Comparison of ENCODE assay signal across 14 mouse cellular contexts in the genomic region with DNA sequence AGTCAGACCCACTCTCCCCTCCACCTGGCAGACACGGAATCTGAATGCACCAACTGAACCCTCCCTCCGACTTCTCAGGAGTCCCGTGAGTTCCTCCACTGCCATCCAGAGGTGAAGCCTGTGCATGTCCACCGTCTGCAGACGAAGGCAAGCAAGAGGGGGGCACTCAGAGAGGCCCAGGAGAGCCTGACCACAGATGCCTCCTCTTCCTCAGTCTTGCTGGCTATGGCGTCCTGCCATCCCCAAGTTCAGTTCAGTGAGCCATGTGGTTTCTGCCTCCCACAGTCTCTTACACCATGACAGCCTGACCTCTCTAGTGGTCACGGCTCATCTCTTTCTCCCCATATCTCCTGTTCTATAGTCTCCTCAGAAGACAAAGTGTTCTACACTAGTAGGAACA. TPM values are rescaled to one million over a fixed set of nuclear protein-coding genes. Genes with fewer than 3 reads are reported as not detected.
DNase-seq lines count a peak whose midpoint lies in the region; ATAC-seq and TF ChIP-seq lines count a peak whose summit lies in the region.
"Had no signal": no experiment of that assay in that cellular context is flagged by ENCODE, and none has a peak within 500 bp of the region (broad histone marks: within the 10 kb centered on the region; RNA-seq: fewer than 3 reads in every experiment).

No protein-coding gene starts in this region.

- H3K27me3 ChIP-seq in kidney, embryonic 14.5 days (ENCODE audit: control insufficient read depth, insufficient read depth, low read length), result no peaks in the 10 kb centered on the region
- H3K27me3 ChIP-seq in kidney, adult 2 months (replicated peaks; ENCODE audit: control insufficient read depth, insufficient read depth, low read length), result no peaks in the 10 kb centered on the region
- no peaks in the 10 kb centered on the region for H3K27me3 ChIP-seq in liver, embryonic 12.5 days (replicated peaks)
- H3K27me3 ChIP-seq in splenic B cell, adult 2 months (ENCODE audit: control insufficient read depth, insufficient read depth, low read length, poor library complexity, severe bottlenecking), result no peaks in the 10 kb centered on the region
- H3K27me3 ChIP-seq: forebrain, embryonic 12.5 days; neural tube, embryonic 13.5 days had no signal

- 58% methylated on average over 7 of the region's 7 CpGs for WGBS in kidney, embryonic 14.5 days
- 69% methylated on average over 7 of the region's 7 CpGs for WGBS in kidney, adult 2 months
- 52% methylated on average over 7 of the region's 7 CpGs for WGBS in liver, embryonic 12.5 days (ENCODE audit: insufficient replicate concordance)

- peaks cover 56% of the 10 kb centered on the region for H3K36me3 ChIP-seq in kidney, embryonic 14.5 days (ENCODE audit: control insufficient read depth, insufficient read depth, low read length)
- no peaks in the 10 kb centered on the region; the same call in 1 of the 2 replicates for H3K36me3 ChIP-seq in kidney, adult 2 months (ENCODE audit: control insufficient read depth, insufficient read depth, low read length)
- peaks cover 72% of the 10 kb centered on the region for H3K36me3 ChIP-seq in liver, embryonic 12.5 days
- H3K36me3 ChIP-seq in splenic B cell, adult 2 months (ENCODE audit: control insufficient read depth, insufficient read depth, low read length, poor library complexity, severe bottlenecking), result no peaks in the 10 kb centered on the region

- TF ChIP-seq CTCF in kidney, adult 2 months (conservative IDR thresholded peaks at IDR 0.05; ENCODE audit: insufficient read depth, insufficient read length, low read depth, low read length), result no peak

- TF ChIP-seq POLR2A in kidney, adult 2 months (IDR thresholded peaks at IDR 0.05; ENCODE audit: low read depth, low read length), result no peak

- DNase-seq in kidney, adult 2 months, result no peak
- DNase-seq in splenic B cell, adult 2 months (ENCODE audit: low read depth, low spot score), result peak; percentile 12
- DNase-seq in frontal cortex, postnatal 25 days (ENCODE audit: low spot score in 2 of 2), result no peak
- no peak for DNase-seq in left cerebral cortex, postnatal 10 days (ENCODE audit: extremely low spot score in 1 of 2, low spot score in 2 of 2)
- DNase-seq in urinary bladder, adult 18-20 months (ENCODE audit: low spot score in 2 of 2), result no peak
- DNase-seq: kidney, adult 18-20 months; right cerebral cortex, postnatal 4 days had no signal

- H3K9ac ChIP-seq in kidney, embryonic 14.5 days (ENCODE audit: low read depth, low read length), result no peak overlapping the region
- H3K9ac ChIP-seq in liver, embryonic 12.5 days, result no peak overlapping the region
- H3K9ac ChIP-seq: neural tube, embryonic 13.5 days had no signal

- H3K4me2 ChIP-seq in kidney, embryonic 14.5 days (replicated peaks; ENCODE audit: low read depth, low read length), result no peak overlapping the region
- H3K4me2 ChIP-seq in liver, embryonic 12.5 days, result no peak overlapping the region
- H3K4me2 ChIP-seq: forebrain, embryonic 12.5 days; heart, embryonic 11.5 days; neural tube, embryonic 13.5 days had no signal

- peaks cover 20% of the 10 kb centered on the region for H3K4me1 ChIP-seq in kidney, embryonic 14.5 days (ENCODE audit: control insufficient read depth, insufficient read depth, low read length)
- peaks cover 8% of the 10 kb centered on the region; the same call in 1 of the 2 replicates for H3K4me1 ChIP-seq in kidney, adult 2 months (ENCODE audit: control insufficient read depth, insufficient read depth, low read length)
- H3K4me1 ChIP-seq in liver, embryonic 12.5 days, result peaks cover 43% of the 10 kb centered on the region

- H3K27ac ChIP-seq in kidney, embryonic 14.5 days (ENCODE audit: low read depth, low read length), result no peak overlapping the region; the same call in 1 of the 2 replicates
- H3K27ac ChIP-seq in kidney, adult 2 months (ENCODE audit: insufficient read depth, low read depth, low read length), result no peak overlapping the region
- peak overlapping the region; percentile 15 for H3K27ac ChIP-seq in liver, embryonic 12.5 days
- H3K27ac ChIP-seq: embryonic facial prominence, embryonic 10.5 days; forebrain, embryonic 12.5 days; neural tube, embryonic 13.5 days had no signal

- no peaks in the 10 kb centered on the region for H3K9me3 ChIP-seq in kidney, embryonic 14.5 days (ENCODE audit: control insufficient read depth, low read length)
- no peaks in the 10 kb centered on the region for H3K9me3 ChIP-seq in liver, embryonic 12.5 days (replicated peaks)
- H3K9me3 ChIP-seq: embryonic facial prominence, embryonic 10.5 days; forebrain, embryonic 12.5 days; neural tube, embryonic 13.5 days had no signal

- intact Hi-C loops in left cerebral cortex, postnatal 10 days (cut with DNase I), result no loop called here

- ATAC-seq in kidney, embryonic 14.5 days (ENCODE audit: low FRiP score, low TSS enrichment), result peak; percentile 36; the same call in 1 of the 2 replicates
- ATAC-seq in CD4-positive, CD25-positive, alpha-beta regulatory T cell, adult 4 months, result peak; percentile 11
- ATAC-seq in liver, embryonic 12.5 days, result no peak

- H3K4me3 ChIP-seq in kidney, embryonic 14.5 days (ENCODE audit: low read length), result no peak overlapping the region
- H3K4me3 ChIP-seq in kidney, adult 2 months (ENCODE audit: insufficient read depth, low read depth, low read length), result no peak overlapping the region
- H3K4me3 ChIP-seq in liver, embryonic 12.5 days, result no peak overlapping the region
- H3K4me3 ChIP-seq: embryonic facial prominence, embryonic 10.5 days; forebrain, embryonic 12.5 days; neural tube, embryonic 13.5 days had no signal

RNA-seq across cellular contexts. Expression of a gene that starts 9.2 kb away (rescaled TPM):
- 33.6 and 50.2 TPM in 2 replicates for polyA plus RNA-seq in kidney, embryonic 14.5 days (2014; fragmentation: Nextera tagmentation; extraction: Ambion mirVana)
- 15.4 and 16.0 TPM in 2 replicates for polyA plus RNA-seq in kidney, adult 2 months (2012; rRNA removed)
- polyA plus RNA-seq in CD4-positive, CD25-positive, alpha-beta regulatory T cell, adult 4 months (2017; shearing (Covaris generic)), result 10 to 100 TPM; 32.6 to 37.8 TPM
- polyA plus RNA-seq in liver, embryonic 12.5 days (2016; fragmentation: Nextera tagmentation; extraction: Ambion mirVana), result 13.2 and 15.6 TPM in 2 replicates
- total RNA-seq in left cerebral cortex, postnatal 10 days (2021), result 100 to 1,000 TPM; 255 to 269 TPM

RNA-seq across cellular contexts. Expression of a gene that starts 50.3 kb away (rescaled TPM):
- 21.3 and 32.1 TPM in 2 replicates for polyA plus RNA-seq in kidney, embryonic 14.5 days (2014; fragmentation: Nextera tagmentation; extraction: Ambion mirVana)
- polyA plus RNA-seq in kidney, adult 2 months (2012; rRNA removed), result 28.7 and 31.4 TPM in 2 replicates
- polyA plus RNA-seq in CD4-positive, CD25-positive, alpha-beta regulatory T cell, adult 4 months (2017; shearing (Covaris generic)), result 10 to 100 TPM; 12.9 to 13.7 TPM
- 22.4 and 24.9 TPM in 2 replicates for polyA plus RNA-seq in liver, embryonic 12.5 days (2016; fragmentation: Nextera tagmentation; extraction: Ambion mirVana)
- 10 to 100 TPM; 17.3 to 21.8 TPM for total RNA-seq in left cerebral cortex, postnatal 10 days (2021)

RNA-seq across cellular contexts. Expression of a gene that starts 51.8 kb away (rescaled TPM):
- 3.7 and 4.2 TPM in 2 replicates for polyA plus RNA-seq in kidney, embryonic 14.5 days (2014; fragmentation: Nextera tagmentation; extraction: Ambion mirVana)
- 261 and 276 TPM in 2 replicates for polyA plus RNA-seq in kidney, adult 2 months (2012; rRNA removed)
- polyA plus RNA-seq in CD4-positive, CD25-positive, alpha-beta regulatory T cell, adult 4 months (2017; shearing (Covaris generic)), result not detected
- 0.49 TPM in 2 replicates for polyA plus RNA-seq in liver, embryonic 12.5 days (2016; fragmentation: Nextera tagmentation; extraction: Ambion mirVana)
- 1 to 10 TPM; 3.4 to 4.2 TPM for total RNA-seq in left cerebral cortex, postnatal 10 days (2021)

Comparison
In these comparisons a context has a peak if more than half of its experiments do, and no peak if none do; other contexts are left out.
1. RNA of a gene that starts 51.8 kb away (polyA plus RNA-seq): 261 to 276 TPM in kidney, adult 2 months; 3.7 to 4.2 TPM in kidney, embryonic 14.5 days, 0.49 TPM in liver, embryonic 12.5 days and not detected in CD4-positive, CD25-positive, alpha-beta regulatory T cell, adult 4 months; every median in the first group is over 10 times any median in the second.